Mouse (Mus musculus) adrenal gland, adult 18-20 months (tissue): Measurements from ENCODE around the gene Gm42791. TPM values are rescaled to one million over a fixed set of nuclear protein-coding genes. Genes with fewer than 3 reads are reported as not detected.

ENCODE experiments used
- DNase-seq, 2 experiments: peaks; one replicate each; pipeline ENCODE4 v3.0.0; 2021 to 2022; ENCODE audit warnings: low spot score in 2 of 2
- long read RNA-seq, 2 experiments: library from polyadenylated mRNA; stranded (forward); transcript quantifications; one replicate each; pipeline ENCODE4 v2.0.0; 2021
- total RNA-seq, 2 experiments: library from RNA; stranded (reverse); gene quantifications; 1 replicate in 1 of 2; 2 replicates in 1 of 2; pipeline ENCODE4 v1.2.3; 2021

Gene Gm42791
- total RNA-seq = 1 to 10 TPM; 3.4 to 8.0 TPM
- long read RNA-seq, experiment 1 = 0 reads
- long read RNA-seq, experiment 2 = 0 reads

DNA sequence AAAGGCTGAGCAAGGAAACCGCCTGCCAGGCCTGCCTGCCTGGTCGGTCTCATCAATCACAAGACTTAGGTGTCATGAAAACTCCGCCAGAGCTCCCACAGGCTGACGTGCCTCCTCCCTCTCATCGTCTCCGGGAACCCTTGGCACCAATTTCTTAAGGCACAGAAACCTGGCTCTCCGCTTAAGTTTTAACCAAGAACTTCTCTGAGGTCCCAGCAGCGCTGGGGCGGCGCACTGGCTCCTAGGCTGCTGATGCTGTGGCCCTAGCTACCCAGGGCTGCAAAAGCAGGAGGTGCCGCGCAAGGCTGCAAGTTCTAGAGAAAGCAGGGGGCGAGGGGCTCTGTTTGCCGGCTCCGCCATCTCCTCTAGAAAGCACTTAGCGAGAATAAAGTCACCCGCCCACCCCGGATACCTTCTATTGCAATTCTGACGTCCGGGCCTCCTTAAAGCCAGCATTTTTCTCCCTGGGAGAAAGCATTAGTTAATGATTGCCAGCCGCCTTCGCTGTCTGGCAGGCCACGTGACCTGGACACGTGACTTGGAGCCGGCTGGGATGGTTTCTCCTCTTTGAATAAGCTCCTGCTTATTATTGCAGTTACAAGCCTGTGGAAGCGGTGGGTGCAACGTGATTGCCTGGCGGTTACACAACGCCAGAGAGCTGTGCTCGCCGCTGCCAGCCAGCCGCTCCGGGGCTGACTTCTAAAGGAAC is at the start of gene Gm42791:
Gene Gm42791 (minus strand): TSS at position 442 of the 709 bp plus-strand sequence.
- peak; percentile 90 to 93 for DNase-seq

DNA sequence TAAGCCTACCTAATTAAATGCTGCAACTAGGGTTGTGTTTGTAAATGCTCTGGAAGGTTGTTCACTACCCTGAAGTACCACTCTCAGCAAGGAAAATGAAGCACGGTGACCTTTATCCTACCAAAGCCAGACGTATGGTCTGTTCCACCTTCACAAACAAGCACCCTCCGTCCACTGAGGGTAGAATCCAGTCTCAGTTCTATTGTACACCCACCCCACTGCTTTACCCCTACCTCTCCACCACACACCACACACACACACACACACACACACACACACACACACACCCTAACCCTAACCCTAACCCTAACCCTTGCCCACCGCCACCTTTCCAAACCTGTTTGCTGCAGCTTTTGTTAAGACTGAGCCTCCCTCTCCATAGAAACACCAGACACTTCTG is 49.1 kb upstream of the Gm42791 start:
- no peak for DNase-seq

GRCm38 (mm10) chr5:149043240-149043639 is 48.3 kb upstream of the Gm42791 start:
- DNase-seq = no peak

GRCm38 (mm10) chr5:149039825-149040224 is 44.9 kb upstream of the Gm42791 start:
- DNase-seq = no peak

- DNase-seq = no peak
These were observed 42.8 kb upstream of the Gm42791 start for GRCm38 (mm10) chr5:149037729-149038128.

DNA sequence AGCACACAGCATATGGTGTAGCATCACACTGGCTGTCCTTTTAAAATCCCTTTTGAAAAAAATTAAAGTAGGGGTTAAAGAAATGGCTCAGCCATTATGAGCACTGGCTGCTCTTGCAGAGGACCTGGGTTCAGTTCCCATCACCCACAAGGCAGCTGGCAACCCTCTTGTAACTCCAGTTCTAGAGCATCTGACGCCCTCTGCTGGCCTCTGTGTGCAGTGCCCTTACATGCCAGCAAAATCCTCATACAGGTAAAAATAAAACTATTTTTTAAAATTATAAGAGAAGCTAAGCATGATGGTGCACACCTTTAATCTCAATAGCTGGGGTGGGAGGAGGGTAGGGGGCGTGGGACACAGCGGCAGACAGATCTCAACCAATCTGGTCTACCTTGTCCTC is 42.0 kb upstream of the Gm42791 start:
- no peak for DNase-seq

GRCm38 (mm10) chr5:149032438-149032837 is 37.5 kb upstream of the Gm42791 start:
- DNase-seq = no peak

- DNase-seq = peak; percentile 61
These were observed 36.3 kb upstream of the Gm42791 start for GRCm38 (mm10) chr5:149031199-149031750.

DNA sequence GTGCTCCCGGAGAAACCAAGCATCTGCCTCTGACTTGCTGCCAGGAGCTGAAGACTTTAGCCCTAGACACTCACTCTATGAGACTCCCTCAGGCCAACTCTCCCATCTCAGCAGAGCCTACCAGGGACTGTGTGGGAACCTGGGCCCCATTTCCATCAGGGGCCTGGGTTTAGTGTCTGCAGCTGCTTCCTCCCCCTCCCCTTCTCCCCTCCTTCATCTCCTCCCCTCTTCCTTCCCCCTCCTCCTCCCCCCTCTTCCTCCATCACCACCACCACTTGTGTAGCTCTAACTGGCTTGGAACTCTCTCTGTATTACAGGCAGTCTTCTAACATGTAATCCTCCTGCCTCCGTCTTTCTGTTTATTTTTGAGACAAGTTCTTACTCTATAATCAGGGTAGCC is 35.2 kb upstream of the Gm42791 start:
- DNase-seq = no peak

GRCm38 (mm10) chr5:149028394-149028793 is 33.4 kb upstream of the Gm42791 start:
- no peak for DNase-seq

- DNase-seq = no peak
These were observed 32.4 kb upstream of the Gm42791 start for GRCm38 (mm10) chr5:149027389-149027788.

- no peak for DNase-seq
These were observed 26.2 kb upstream of the Gm42791 start for GRCm38 (mm10) chr5:149021120-149021519.

DNA sequence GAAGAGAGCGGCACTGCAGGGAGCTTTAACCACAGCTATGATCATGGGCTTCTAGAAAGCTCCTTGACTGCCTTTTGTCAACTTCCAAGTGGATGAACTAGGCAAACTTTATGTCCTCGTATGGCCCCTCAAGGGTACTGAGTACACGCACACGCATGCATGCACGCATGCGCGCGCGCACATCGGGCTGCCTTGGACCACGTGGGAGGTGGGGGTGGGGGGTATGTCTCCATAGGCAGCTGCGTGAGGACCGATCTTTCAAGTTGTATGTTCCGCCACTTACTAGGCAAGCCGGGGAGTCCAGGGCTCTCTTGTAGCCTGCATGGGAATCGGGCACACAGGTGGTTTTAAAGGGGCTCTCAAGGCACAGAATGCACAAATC is 25.7 kb upstream of the Gm42791 start:
- DNase-seq = no peak

DNA sequence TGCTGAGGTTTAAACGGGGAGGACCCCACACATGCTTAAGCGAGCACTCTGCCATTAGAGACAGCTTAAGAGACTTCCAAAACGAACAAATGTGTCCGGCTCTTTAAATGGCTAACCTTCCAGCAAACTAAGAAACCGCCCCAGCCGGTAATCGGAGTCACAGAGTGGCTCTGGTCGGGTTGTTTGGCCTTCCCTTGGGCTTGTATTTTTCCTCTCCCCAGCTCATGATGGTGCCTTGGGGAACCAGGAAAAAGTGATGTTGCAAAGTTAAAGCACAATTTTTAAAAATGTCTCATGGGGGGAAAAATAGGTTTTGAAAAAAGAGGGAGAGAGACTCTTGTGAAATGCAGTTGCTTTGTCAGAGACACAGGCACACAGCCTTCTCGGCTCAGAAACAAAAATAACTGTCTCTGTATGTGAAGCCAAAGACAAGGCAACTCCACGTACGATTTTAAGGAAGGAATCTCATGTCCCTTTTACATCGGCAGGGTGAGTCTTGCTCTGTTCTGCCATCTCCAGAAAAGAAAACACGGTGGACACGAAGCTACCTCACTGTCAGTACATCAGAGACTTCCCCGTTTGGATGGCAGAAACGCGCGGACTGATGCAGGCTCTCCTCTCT is 25.2 kb upstream of the Gm42791 start:
- no peak for DNase-seq

- DNase-seq = no peak
These were observed 22.9 kb upstream of the Gm42791 start for GRCm38 (mm10) chr5:149017666-149018415.

GRCm38 (mm10) chr5:149017181-149017580 is 22.2 kb upstream of the Gm42791 start:
- no peak for DNase-seq

- no peak for DNase-seq
These were observed 21.3 kb upstream of the Gm42791 start for GRCm38 (mm10) chr5:149016261-149016660.

DNA sequence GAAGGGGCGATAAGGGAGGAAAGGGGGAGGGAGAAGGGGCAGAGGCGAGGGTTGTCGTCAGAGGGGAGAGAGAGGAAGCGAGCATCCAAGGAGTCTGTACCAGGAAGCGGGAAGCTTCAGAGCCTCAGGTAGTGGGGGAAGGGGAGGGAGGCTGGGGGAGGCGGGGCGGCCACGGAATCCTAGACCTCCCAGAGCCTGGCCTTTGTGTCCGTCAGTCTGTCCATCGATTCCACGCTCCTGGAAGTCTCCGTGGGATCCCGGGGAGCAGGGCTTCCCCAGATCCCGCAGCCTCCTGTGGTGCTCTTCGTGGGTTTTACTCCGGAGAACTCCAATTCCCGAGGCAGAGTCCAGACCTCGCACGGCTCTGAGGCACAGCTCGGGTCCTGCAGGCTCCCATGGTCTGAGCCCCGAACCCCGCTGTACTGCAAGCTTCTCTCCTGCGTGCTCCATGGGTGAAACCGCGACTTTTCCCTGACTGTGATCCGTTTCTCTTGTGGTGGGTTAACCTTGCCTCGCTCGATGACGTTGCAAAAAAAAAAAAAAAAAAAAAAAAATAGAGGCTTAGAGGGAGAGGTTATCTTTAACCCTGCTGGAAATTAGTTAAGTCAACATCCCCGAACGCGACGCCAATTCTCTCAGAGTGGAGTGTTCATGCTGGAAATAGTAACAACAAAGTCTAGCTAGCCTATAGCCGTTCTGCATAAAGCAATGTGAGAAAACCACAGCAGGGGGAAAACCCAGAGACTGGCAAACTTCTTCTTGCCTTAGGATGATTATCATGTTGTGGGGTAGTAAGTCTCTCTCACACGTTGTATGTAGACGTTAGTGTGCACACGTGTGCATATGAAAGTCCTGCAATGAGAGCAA is 20.6 kb upstream of the Gm42791 start:
- DNase-seq = no peak

DNA sequence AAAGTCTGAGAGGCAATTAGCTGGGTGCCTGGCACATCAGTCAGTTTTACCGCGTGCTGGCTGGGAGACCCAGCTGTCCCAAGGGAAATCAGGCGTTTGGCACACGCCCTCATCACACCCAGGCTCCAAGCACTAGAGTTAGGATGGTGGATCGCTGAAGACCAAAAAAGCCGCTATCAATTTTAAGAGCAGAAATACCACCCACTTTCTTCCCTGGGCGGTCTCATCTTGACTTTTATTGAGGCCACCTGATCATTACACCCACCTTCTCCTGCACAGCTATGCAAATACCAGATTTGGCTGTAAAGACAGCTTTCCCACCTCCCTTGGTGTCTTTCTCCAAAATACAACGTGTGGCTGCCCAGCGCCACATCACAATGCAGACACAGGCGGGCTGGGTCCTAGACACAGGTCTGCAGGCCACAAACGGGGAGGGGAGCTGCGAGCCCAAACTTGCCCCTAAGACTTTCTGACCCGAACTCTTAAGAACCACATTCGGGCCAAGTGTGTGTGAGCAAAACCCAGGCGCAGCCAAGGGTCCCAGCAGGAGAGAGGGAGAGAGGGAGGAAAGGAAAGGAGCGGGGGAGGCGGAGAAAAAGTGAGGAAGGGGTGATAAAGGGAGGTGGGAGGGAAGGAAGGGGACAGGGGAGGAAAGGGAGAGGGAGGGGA is 19.8 kb upstream of the Gm42791 start:
- DNase-seq = no peak

GRCm38 (mm10) chr5:149013817-149014508 is 19.0 kb upstream of the Gm42791 start:
- no peak for DNase-seq
